Mouse (Mus musculus): ENCODE measurements around the gene Vps11.
"Not testable (repeated sequence)": the region's sequence is repeated elsewhere in the genome, so short reads cannot be mapped to it uniquely, and the experiment has no call there.

Vps11 gene

DNA sequence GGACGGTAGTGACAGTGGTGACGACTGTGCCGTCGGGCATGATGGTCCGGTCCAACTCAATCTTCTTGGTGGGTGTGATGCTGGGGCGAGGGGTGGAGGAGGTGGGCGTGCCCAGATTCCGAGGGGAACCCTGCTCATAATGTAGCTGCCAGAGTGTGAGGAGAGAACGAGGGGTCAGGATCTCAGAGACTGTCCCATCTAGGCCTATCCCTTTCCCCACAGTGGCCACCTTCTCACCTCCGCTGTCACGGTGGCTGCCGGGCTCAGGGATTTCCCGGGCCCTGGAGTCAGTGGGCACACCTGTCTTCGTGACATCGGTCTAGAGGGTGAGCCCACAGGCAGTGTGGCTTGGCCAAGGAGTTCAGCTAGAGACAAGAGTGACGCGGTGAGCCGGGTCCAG, 46.6 kb downstream of the Vps11 start:
- DNase-seq (ENCODE audit: low spot score in 2 of 2): no peak

DNA sequence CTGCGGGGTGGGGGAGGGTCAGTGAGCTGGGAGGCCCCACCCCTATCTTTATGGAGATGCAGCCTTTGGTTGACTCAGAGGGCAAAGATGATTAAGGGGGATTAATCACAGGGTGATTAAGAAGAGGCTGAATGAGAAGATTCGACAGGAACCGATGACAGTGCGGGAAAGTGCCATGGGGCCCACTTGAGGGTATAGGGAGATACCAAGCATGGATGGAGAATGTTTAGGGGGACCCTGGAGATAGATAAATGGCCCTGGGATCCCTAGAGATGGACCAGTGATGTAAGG, 47.3 kb downstream of the Vps11 start:
- DNase-seq (ENCODE audit: low spot score in 2 of 2): no peak

DNA sequence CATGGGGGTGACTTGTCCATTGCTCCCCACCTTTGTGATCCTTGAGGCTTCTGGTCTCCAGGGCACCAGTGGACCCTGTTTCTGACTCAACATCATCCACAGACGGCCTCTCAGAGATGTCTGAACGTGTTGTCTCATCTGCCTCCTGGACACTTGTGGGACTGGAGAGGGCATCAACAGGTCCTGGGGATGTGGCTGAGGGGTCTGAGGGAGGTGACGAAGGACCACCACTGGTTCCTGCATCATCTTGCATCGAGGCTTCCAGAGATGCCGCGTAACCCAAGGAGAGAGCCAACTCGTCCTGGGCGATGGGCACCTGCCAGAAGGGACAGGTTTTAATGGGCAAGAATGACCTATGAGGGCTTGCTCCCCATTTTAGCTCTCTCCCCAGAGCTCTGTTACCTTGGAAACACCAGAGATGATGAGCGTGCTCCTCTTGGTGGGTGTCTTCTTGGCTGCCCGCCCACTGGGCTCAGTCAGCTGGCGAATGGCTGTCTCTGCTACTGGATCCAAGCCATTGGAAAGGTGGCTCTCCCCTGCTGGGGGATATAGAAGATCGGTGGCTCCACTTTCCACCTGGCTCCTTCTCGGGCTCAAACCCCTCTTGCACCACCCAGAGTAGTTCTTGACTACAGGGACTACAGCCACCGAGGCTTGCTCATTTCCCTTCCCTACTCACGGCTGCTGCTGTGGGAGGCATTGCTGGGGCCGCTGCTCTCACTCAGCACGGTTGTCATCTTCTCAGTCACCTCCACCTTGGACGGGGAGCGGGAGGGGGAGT, 47.8 kb downstream of the Vps11 start:
- no peak for DNase-seq (ENCODE audit: low spot score in 2 of 2)

DNA sequence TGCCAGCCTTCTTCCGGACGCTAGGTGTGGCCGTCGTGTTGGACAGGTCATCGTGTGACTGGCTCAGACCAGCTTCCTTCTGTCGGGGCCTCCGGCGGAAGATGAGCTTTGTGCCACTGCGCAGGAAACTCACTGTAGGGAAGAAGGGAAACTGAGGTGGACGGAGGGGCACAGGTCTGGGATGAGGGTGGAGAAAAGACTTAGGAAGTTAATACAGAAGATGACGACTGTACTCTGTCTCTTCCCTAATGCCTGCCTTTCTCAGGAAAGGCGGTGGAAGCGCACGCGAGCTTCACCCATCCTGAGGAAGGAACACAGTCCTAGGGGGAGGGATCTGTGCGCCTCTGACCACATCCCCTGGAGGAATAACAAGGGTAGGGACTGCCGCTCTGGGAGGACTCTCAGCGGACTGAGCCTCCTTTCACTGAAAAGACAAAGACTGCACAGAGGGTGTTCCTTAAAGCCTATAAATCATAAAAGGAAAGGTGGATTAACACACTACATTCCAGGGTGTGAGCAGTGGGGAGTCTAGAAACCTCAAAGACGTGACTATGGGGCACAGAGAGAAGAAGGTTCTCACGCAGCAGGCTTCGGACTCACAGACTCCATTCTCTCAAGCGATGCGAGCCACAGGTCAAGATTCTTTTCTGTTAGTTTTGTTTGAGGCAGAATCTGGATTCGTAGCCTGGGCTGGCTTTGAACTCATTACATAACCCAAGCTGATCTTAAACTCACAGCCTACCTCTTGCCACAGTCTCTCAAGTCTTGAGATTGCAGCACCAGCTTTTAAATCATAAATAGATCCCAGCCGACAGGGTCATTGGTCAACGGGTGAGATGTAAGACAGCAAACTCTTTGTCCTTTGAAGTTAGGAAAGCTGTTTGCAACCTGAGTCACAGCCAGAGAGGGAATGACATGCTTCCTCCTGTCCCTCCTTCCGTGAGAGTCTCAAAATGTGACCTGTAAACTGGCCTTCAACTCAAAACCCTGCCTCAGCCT, 50.0 kb downstream of the Vps11 start:
- no peak for DNase-seq (ENCODE audit: low spot score in 2 of 2)

DNA sequence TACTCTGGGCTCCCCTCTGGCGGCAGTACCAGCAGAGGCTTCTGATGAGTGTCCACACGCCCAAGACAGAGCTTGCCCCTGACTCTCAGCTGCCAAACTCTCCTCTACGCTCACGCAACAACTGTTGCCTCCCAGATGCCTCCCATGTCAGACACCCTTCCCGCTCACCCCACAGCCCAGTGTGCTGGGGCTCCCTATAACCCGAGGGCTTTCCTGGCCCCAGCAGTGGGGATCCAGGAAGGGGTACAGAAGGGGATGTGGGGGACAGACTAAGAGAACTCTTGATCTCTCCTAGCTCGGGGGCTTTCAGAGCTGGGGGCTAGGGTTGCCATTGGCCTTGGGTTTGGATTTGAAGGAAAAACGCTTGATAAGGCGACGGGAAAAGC, 50.7 kb downstream of the Vps11 start:
- no peak for DNase-seq (ENCODE audit: low spot score in 2 of 2)

DNA sequence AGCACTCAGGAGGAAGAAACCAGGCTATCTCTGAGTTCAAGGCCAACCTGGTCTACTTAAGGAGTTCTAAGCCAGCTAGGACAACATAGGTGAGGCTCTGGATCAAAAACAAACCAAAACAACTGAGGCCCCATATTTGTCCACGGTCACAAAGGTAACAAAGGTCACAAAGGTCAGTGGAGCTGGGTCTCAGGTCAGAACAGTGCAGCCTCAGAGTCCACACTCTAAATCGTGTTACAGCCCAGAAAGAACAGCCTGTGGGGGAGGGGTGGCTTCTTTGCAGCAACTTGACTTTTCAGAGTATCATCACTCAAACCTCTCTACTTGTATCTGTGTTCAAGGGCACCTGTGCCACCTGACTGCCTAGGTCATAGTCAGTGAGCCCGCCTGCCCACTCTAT, 51.7 kb downstream of the Vps11 start:
- DNase-seq (ENCODE audit: low spot score in 2 of 2): no peak

DNA sequence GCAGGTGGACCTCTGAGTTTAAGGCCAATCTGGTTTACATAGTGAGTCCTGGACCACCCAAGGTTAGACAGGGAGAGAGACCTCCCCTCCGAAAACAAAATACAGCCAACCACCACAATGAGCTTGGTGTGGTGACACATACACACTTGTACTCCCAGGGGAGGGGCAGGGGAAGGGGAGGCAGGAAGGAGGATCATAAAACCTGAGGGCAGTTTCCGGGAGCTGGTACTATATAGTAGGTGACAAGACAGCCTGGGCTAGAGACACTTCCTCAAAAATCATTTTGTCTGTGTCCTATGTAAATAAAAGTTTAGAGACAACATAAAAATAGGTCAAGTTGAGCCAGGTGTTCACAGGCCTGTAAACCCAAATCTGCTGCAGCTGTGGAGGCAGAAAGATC, 54.2 kb downstream of the Vps11 start:
- DNase-seq (ENCODE audit: low spot score in 2 of 2): no peak

DNA sequence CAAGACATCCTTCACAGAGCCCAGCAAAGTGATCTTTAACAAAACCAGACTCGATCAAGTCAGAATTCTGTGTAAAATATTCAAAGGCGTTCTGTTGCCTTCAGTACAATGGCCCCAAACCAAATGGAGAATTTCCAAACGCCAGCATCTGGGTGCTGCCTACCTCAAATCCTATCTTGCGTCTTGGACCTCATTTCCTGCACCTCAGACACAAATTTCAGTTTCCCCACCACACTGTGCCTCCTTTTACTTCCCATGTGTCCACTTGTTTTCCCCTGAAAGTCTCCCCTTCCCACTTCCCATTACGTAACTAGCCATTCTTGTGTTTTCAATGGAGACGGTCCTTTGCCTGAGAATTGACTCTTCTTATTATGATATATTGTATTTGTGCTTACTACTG, 54.9 kb downstream of the Vps11 start:
- no peak for DNase-seq (ENCODE audit: low spot score in 2 of 2)

DNA sequence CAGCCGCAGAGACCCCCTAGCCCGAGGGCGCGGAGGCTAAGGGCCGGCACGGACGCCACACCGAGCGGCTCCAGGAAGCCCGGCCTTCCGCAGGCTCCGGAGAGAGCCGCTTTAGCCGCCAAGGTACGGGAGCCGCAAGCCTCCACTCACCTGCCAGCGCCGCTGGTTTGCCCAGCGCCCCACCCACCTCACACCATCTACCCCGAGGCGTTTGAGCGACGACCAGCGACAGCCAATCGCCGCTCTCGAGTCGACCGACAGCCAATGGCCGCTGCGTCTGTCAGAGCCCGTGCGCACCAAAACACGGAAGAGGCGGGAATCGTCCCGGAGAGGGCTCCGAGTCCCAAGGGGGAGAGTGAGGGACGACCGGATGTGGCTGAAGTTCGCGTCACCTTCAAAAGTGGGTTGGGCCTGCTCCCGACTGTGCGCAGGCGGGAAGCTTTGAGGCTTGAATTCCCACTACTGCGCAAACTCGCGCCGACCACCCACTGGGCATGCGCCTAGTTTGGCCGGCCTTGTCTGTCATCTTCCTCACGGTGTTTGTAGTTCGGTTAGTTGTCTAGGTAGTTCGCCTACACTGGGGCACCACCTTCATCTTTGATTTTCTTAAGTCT, 55.9 kb downstream of the Vps11 start, which contains the start of gene Hinfp:
Gene Hinfp, minus strand, starts transcription at position 206 of the 614 bp plus-strand sequence.
- DNase-seq (ENCODE audit: low spot score in 2 of 2): peak; percentile 88 to 97

DNA sequence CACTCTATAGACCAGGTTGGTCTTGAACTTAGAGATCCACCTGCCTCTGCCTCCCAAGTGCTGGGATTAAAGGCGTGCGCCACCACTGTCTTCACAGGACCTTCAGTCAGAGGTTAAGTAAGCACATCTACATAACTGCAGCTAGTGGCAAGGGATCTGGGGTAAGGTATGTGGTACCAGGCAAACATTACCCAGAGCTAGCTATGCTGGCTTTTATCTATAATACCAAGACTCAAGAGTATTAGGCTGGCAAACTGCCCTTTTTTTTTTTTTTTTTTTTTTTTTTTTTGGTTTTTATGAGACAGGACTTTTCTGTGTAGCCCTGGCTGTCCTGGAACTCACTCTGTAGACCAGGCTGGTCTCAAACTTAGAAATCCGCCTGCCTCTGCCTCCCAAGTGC, 61.5 kb downstream of the Vps11 start:
- DNase-seq (ENCODE audit: low spot score in 2 of 2): not testable (repeated sequence)
